Mouse (Mus musculus): ENCODE data around the gene Plac8.

DNA sequence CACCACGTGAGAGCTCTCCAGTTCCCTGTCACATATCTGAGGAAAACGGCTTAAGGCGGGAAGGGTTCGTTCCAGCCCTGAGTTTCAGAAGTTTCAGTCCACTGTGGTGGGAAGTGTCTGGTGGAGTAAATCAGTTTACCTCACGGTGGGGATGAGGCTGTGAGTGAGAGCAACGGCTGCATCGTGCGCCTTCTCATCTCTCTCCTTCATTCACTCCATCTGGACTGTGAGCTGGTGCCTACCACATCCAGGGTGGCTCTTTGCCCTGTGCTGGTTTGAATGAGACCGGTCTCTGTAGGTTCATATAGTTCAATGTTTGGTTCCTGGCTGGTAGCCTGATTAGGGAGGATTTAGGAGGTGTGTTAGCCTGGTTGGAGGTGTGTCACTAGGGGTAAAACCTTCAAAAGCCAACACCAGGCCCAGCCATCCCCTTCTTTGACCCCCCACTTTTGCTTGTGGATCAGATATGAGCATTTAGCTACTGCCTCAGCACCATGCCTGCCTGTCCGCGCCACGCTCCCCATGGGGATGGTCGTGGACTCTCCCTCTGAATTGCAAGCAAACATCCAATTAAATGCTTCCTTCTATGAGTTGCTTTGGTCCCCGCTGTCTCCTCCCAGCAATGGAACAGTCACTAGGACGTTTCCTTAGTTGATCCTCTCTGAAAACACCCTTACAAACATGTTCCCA is 47.7 kb upstream of the Plac8 start:
- no peak for TF ChIP-seq CTCF (IDR thresholded peaks at IDR 0.05; ENCODE audit: low read depth)
- no peak for TF ChIP-seq EP300 (optimal IDR thresholded peaks at IDR 0.05)
